Mouse (Mus musculus): Measurements from ENCODE around the gene Kif19a.
A peak's percentile ranks its signal among the peaks of the same experiment; 100 is the strongest.

Gene Kif19a

GRCm38 (mm10) chr11:114807686-114808427, 42.7 kb downstream of the Kif19a start:
- DNase-seq (ENCODE audit: low spot score) = no peak

- no peak for DNase-seq (ENCODE audit: low spot score)
These were observed 44.2 kb downstream of the Kif19a start for GRCm38 (mm10) chr11:114809371-114809770.

DNA sequence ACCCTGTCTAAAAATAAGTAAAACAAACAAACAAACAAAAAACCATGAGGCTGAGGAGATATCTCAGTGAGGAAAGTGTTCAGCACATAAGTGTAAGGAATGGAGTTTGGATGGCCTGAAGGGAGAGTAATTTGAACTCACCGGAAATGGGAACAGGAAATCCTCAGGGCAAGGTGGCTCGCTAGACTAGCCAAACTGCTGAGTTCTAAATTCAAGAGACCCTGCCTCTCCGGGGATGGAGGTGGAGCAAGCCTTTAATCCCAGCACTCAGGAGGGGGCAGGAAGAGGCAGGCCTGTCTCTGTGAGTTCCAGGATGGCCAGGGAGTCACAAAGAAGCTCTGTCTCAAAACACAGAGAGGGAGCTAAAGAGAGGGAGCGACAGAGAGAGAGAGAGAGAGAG, 45.2 kb downstream of the Kif19a start:
- no peak for DNase-seq (ENCODE audit: low spot score)

GRCm38 (mm10) chr11:114812731-114813240, 47.6 kb downstream of the Kif19a start:
- DNase-seq (ENCODE audit: low spot score) = peak; percentile 92

GRCm38 (mm10) chr11:114814873-114815592, 49.8 kb downstream of the Kif19a start:
- no peak for DNase-seq (ENCODE audit: low spot score)

DNA sequence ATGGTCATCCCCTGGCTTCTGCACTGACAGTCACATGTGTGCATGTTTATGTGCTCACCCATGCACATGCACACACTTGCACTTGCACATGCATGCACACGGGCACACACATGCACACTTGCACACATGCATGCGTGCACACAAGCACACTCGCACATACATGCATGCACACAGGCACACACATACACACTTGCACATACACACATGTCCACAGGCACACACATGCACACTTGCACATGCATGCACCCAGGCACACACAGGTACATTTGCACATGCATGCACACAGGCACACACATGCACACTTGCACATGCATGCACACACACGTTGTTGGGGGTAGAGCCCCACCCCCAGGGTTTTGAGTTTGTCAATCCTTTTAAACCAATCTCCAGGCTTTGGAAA, 51.7 kb downstream of the Kif19a start:
- DNase-seq (ENCODE audit: low spot score) = no peak

DNA sequence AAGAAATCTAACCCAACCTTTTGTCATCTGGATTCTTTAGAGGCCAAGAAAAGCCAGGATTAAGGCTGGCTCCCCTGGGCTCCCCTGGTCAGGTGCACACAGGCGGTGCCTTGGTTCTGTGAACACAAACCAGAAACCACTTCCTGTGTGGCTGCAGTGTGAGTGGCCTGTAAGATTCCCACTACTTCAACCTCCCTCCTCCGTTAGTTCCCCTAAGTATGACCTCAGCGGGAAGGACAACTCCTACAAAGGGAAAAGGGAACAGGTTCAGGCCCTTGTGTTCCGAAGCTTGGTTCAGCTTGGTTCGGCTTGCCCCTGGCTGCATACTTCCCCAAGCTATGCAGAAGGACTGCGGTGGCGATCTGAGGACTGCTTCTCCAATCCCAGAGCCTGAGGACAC, 53.0 kb downstream of the Kif19a start:
- no peak for DNase-seq (ENCODE audit: low spot score)

GRCm38 (mm10) chr11:114819110-114819509, 53.9 kb downstream of the Kif19a start:
- DNase-seq (ENCODE audit: low spot score) = no peak

- DNase-seq (ENCODE audit: low spot score) = no peak
These were observed 55.3 kb downstream of the Kif19a start for GRCm38 (mm10) chr11:114820444-114820843.

DNA sequence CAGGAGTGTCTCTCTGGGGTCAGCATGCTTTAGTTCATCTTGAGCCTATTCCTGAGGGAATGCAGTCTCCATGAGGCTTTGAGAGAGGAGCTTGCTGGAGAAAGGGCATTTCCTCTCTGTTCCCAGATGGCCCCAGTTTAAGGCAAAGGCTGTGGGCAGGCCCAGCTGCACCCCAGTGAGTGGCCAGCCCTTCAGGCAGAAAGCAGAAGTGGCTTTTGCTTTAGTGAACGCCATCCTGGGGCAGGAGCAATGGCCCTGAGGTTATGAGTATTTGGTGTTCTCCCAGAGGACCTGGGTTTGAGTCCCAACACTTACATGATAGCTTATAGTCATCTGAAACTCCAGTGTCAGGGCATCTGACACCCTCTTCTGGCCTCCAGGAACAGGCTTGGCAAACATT, 56.1 kb downstream of the Kif19a start:
- no peak for DNase-seq (ENCODE audit: low spot score)

GRCm38 (mm10) chr11:114822727-114823126, 57.5 kb downstream of the Kif19a start:
- no peak for DNase-seq (ENCODE audit: low spot score)

DNA sequence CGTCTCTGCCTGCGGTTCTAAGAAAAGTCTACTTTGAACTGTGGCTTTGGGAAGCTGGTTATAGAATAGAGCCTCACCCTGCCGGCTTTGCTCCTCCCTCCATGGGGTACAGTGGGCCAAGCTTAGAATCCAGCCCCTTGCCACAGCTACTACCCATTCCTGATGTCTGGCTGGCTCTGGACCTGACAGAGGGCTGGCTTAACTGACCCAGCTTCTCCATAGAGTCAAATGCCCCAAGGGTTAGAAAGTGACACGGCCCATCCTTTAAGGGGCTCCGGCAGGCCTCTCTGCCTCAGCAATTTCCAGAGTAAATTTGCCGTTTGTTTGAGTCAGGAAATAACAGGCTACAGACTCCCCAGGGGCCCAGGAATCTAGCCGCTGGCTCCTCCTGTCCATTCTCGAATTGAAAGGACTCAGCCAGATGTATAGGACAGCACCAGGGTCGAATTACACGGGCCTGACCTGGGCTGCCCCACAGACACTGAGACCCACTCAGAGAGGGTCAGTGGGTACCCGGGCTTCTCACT, 58.1 kb downstream of the Kif19a start:
- DNase-seq (ENCODE audit: low spot score) = no peak

GRCm38 (mm10) chr11:114826686-114827085, 61.5 kb downstream of the Kif19a start:
- no peak for DNase-seq (ENCODE audit: low spot score)

DNA sequence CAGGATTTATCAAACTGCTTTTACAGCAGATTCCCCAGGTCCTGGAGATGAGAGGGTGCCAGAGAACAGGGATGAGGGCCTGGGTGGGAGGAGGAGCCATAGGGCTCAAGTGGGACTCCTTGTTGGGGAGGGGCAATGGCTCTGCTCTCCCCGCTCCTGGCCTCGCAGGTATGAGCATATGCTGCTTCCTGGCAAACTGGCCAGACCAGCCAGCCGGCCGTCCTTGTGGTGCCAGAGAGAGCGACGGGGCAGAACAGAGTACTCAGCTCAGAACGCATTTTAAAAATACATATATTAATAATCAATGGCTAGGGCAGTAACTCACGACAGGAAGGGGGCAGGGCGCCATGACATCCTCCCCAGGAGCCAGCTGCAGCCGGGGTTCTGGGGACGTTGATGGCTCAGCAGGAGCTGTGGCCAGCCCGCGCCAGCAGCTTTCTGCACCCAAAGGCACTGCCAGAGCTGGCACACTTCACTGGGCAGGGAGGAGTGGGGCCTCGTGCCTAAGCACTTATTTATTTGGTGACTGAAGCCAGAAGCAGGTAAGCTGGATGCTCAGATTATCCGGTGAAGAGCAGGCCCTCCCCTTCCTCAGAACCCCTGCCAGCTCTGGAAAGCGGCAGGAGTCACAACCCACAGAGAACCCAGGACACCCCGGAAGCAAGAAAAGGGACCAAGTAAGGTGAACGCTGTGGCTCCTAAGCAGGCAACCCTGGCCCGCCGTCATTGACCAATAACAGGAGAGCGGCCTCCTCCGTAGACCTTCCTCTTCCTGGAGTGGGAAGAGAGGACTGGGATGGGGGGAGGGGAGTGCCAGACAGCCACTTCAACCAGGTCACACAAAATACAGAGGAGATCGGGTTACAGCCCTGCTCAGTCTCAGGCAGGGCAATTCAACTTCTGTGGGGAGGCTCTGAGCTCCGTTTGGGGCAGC, 64.6 kb downstream of the Kif19a start:
- peak; percentile 35 for DNase-seq (ENCODE audit: low spot score)

DNA sequence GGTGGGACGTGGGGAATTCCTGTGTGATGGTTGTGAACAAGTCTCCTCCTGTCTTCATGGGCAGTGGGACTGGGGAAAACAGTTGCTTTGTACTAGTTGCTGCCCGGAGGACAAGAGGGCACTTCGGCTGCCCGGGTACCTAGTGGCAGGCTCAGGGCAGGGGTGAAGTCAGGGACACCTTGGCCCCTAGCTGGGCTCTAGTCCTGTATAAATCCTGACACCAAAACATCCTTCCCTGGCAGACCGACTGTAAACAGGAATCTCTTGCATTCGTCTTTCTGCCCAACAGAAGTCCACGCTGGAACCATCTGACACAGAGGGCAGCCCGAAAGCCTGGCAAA, 65.2 kb downstream of the Kif19a start:
- DNase-seq (ENCODE audit: low spot score) = peak; percentile 26

GRCm38 (mm10) chr11:114833166-114833565, 68.0 kb downstream of the Kif19a start:
- DNase-seq (ENCODE audit: low spot score) = no peak

Data from ovary, postnatal 10 days (tissue).